Mouse (Mus musculus): ENCODE data around the gene Rnls. TPM values are rescaled to one million over a fixed set of nuclear protein-coding genes. Genes with fewer than 3 reads are reported as not detected.

Rnls gene
- polyA plus RNA-seq, 1 experiment from 2014 or later = 7.4 TPM

DNA sequence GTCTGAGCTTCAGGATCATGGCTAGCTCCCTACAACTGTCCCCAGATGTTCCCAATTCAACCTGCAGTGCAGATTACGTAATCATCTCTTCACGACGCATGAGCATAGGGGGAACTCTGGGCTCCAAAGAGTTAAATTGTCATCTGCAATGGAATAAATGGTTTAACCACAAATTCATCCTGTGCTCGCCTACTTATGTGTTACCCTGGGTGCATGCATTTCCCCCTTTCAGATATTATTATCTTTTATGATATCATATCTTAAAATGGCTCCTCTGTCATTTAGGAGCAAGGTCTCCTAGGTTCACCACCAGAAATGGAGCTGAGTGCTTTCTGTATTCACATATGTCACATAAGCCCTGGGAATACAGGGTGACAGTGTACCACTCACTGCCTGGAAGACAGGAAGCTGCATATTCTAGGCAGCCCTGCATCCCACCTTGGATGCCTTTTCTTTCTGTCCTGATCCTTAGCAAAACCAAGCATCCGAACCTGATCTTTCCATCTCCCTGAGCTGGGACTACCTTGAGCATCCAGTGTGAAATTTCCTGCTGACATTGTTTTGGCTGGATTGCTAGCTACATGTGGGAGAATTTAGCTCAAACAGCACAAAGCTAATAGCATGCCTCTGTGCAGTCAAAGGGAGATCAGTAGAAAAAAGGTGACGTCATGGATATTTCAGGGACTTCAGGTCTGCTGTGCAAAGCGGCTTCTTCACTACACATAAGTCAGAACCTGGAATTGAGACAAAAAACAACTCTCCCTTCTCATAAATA is 289.9 kb downstream of the Rnls start:
- Histone ChIP-seq H3K27me3 (ENCODE audit: control insufficient read depth, insufficient read depth, low read length) (no peaks in the 10 kb centered on the region), H3K4me1 (ENCODE audit: control insufficient read depth, insufficient read depth, low read length) (peaks cover 19% of the 10 kb centered on the region; the same call in 1 of the 2 replicates), H3K4me2 (replicated peaks; ENCODE audit: low read depth, low read length) (no peak overlapping the region), H3K9ac (replicated peaks; ENCODE audit: low read depth, low read length) (no peak overlapping the region), H3K4me3 (ENCODE audit: low read depth, low read length) (no peak overlapping the region), H3K36me3 (ENCODE audit: control insufficient read depth, insufficient read depth, low read length) (no peaks in the 10 kb centered on the region), H3K9me3 (ENCODE audit: control insufficient read depth, low read depth, low read length) (no peaks in the 10 kb centered on the region), H3K27ac (ENCODE audit: low read length) (no peak overlapping the region)
- no peak for ATAC-seq (ENCODE audit: insufficient number of reproducible peaks, insufficient read depth, low FRiP score, low read depth)
- WGBS = 61% methylated on average over 7 of the region's 7 CpGs

DNA sequence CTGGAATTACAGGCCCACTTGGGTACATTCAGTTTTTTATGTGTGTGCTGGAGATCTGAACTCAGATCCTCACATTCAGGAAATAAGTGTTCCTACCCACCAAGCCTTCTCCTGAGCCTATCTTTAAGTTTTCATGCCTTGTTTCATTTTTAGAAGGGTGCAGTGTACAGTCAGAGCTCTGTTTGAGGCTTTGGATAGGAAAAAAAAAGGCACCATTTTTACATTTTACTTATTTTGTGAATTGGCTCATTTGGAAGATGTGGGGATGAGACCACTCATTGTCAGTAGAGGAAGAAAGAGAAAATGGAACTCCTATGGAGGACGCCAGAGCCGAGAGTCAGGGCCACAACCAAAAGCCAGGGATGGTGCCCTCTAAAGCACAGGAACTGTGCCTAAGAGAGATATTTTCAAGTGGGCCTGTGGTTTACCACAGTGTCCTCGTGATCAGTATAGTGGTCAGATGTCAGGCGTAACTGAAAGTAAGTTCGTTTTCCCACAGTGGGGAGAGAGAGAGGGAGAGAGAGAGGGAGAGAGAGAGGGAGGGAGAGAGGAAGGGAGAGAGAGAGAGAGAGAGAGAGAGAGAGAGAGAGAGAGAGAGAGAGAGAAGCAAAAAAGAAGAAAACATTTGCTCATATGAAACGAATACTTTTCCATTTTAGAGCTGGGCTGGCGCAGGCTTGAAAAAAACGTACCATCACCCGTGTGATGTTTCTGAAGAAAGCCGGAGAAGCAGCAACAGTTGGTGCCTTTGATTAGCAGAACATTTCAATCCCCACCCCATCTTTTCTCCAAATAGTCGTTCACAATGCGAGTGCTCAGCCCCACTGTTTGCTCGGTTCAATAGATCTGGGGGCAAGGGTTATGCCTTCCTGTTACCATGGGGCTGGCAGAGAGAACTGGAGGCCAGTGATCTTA is 290.7 kb downstream of the Rnls start:
- 61% methylated on average over 13 of the region's 13 CpGs for WGBS
- Histone ChIP-seq H3K4me1 (ENCODE audit: control insufficient read depth, insufficient read depth, low read length) (peaks cover 19% of the 10 kb centered on the region; the same call in 1 of the 2 replicates), H3K27me3 (ENCODE audit: control insufficient read depth, insufficient read depth, low read length) (no peaks in the 10 kb centered on the region), H3K9me3 (ENCODE audit: control insufficient read depth, low read depth, low read length) (no peaks in the 10 kb centered on the region), H3K27ac (ENCODE audit: low read length) (no peak overlapping the region), H3K4me3 (ENCODE audit: low read depth, low read length) (no peak overlapping the region), H3K9ac (replicated peaks; ENCODE audit: low read depth, low read length) (no peak overlapping the region), H3K4me2 (replicated peaks; ENCODE audit: low read depth, low read length) (no peak overlapping the region), H3K36me3 (ENCODE audit: control insufficient read depth, insufficient read depth, low read length) (no peaks in the 10 kb centered on the region)
- ATAC-seq (ENCODE audit: insufficient number of reproducible peaks, insufficient read depth, low FRiP score, low read depth) = no peak

DNA sequence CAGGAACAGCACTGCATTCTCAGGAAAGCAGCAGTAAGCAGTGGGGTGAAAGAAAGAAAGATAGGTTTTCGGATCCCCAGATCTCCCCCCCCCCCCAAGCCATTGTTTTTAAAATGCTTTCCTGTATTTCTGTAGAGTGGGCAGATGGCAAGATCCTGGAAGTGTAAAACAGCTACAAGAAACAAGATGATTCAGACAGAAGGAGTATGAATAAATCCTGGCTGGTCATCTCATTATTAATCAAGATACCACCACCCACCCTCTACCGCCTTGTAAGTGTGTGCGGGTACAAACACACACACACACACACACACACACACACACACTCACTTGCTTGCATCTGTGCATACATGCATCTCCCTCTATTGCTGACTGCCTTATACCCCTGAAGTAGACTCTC is 291.5 kb downstream of the Rnls start:
- Histone ChIP-seq H3K36me3 (ENCODE audit: control insufficient read depth, insufficient read depth, low read length) (no peaks in the 10 kb centered on the region), H3K4me3 (ENCODE audit: low read depth, low read length) (no peak overlapping the region), H3K27me3 (ENCODE audit: control insufficient read depth, insufficient read depth, low read length) (no peaks in the 10 kb centered on the region), H3K9me3 (ENCODE audit: control insufficient read depth, low read depth, low read length) (no peaks in the 10 kb centered on the region), H3K4me1 (ENCODE audit: control insufficient read depth, insufficient read depth, low read length) (peaks cover 19% of the 10 kb centered on the region; the same call in 1 of the 2 replicates), H3K9ac (replicated peaks; ENCODE audit: low read depth, low read length) (no peak overlapping the region), H3K4me2 (replicated peaks; ENCODE audit: low read depth, low read length) (no peak overlapping the region), H3K27ac (ENCODE audit: low read length) (no peak overlapping the region)
- no peak for ATAC-seq (ENCODE audit: insufficient number of reproducible peaks, insufficient read depth, low FRiP score, low read depth)
- WGBS = 63% methylated on average over 3 of the region's 3 CpGs

DNA sequence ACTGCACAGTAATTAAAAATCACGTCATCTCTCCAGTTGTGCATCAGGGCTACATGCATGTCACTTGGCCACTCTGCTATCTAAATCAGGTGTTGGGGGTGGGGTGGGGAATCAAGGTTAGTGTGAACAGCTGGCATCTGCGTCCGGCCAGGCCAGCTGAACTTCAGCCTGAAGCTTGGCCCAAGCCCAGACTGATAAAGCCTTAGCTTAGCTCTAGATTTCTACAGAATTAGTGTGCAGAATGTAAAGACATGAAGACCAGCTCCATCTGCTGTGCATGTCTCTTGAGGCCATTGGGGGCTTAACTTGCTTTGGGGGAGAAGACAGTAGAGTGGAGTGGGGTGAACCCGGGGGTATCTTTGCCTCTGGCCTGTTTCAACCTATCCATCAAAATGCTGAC is 292.1 kb downstream of the Rnls start:
- H3K4me3 ChIP-seq (ENCODE audit: low read depth, low read length) = no peak overlapping the region
- H3K4me1 ChIP-seq (ENCODE audit: control insufficient read depth, insufficient read depth, low read length) = peaks cover 19% of the 10 kb centered on the region; the same call in 1 of the 2 replicates
- H3K36me3 ChIP-seq (ENCODE audit: control insufficient read depth, insufficient read depth, low read length) = no peaks in the 10 kb centered on the region
- H3K4me2 ChIP-seq (replicated peaks; ENCODE audit: low read depth, low read length) = no peak overlapping the region
- WGBS = 39% methylated on average over 4 of the region's 4 CpGs
- no peaks in the 10 kb centered on the region for H3K9me3 ChIP-seq (ENCODE audit: control insufficient read depth, low read depth, low read length)
- H3K27me3 ChIP-seq (ENCODE audit: control insufficient read depth, insufficient read depth, low read length) = no peaks in the 10 kb centered on the region
- ATAC-seq (ENCODE audit: insufficient number of reproducible peaks, insufficient read depth, low FRiP score, low read depth) = peak; percentile 50; the same call in 1 of the 2 replicates
- H3K9ac ChIP-seq (replicated peaks; ENCODE audit: low read depth, low read length) = no peak overlapping the region
- no peak overlapping the region for H3K27ac ChIP-seq (ENCODE audit: low read length)

DNA sequence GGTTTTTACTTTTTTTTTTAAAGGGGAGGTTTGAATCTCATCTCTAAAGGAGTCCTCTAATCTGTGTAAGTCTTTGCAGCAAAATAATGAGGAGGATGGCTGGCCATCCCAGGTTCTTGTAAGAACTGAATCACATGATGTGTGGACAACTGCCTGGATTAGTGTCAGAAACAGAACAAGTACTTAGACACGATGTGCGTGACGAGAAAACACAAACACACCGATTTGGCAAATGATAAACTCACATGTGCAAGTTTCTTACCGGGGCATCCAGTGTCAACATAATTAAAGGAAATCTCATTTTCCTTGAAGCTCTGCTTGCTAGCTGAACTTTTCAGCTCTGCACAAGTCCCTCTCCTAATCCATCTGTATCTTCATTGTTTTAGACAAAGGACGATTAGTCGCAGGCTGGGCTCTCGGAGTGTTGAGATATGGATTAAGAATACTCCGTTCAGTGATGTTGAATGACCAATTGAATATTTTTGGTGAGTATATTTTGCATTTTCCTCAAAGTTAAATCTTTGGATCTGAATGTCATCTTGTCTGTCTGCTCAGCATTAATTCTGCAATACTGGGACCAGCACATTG is 292.8 kb downstream of the Rnls start:
- no peak for ATAC-seq (ENCODE audit: insufficient number of reproducible peaks, insufficient read depth, low FRiP score, low read depth)
- WGBS = 55% methylated on average over 9 of the region's 9 CpGs
- no peak overlapping the region for H3K9ac ChIP-seq (replicated peaks; ENCODE audit: low read depth, low read length)
- no peak overlapping the region for H3K27ac ChIP-seq (ENCODE audit: low read length)
- peaks cover 19% of the 10 kb centered on the region; the same call in 1 of the 2 replicates for H3K4me1 ChIP-seq (ENCODE audit: control insufficient read depth, insufficient read depth, low read length)
- no peaks in the 10 kb centered on the region for H3K9me3 ChIP-seq (ENCODE audit: control insufficient read depth, low read depth, low read length)
- H3K4me2 ChIP-seq (replicated peaks; ENCODE audit: low read depth, low read length) = no peak overlapping the region
- no peak overlapping the region for H3K4me3 ChIP-seq (ENCODE audit: low read depth, low read length)
- no peaks in the 10 kb centered on the region for H3K27me3 ChIP-seq (ENCODE audit: control insufficient read depth, insufficient read depth, low read length)
- no peaks in the 10 kb centered on the region for H3K36me3 ChIP-seq (ENCODE audit: control insufficient read depth, insufficient read depth, low read length)

DNA sequence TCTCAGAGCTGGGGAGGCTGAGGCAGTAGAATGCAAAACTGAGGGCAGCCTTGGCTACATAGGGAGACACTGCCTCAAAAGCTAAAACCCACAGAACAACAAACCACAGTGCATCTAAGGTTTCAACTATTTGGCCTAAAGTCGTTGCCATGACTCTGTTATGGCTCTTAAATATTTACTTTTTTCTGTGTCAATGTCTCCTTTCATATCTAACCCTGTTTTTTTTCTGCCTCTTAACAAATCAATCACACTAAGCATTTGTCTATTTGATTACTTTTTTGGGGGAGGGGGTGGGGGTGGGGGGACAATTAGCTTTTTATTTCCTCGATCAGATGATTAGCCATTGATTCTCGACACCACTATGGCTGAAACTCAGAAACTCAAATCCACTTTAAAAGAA is 294.4 kb downstream of the Rnls start:
- 46% methylated on average over 3 of the region's 3 CpGs for WGBS
- Histone ChIP-seq H3K4me3 (ENCODE audit: low read depth, low read length) (no peak overlapping the region), H3K9ac (replicated peaks; ENCODE audit: low read depth, low read length) (no peak overlapping the region), H3K9me3 (ENCODE audit: control insufficient read depth, low read depth, low read length) (no peaks in the 10 kb centered on the region), H3K36me3 (ENCODE audit: control insufficient read depth, insufficient read depth, low read length) (no peaks in the 10 kb centered on the region), H3K4me2 (replicated peaks; ENCODE audit: low read depth, low read length) (no peak overlapping the region), H3K27ac (ENCODE audit: low read length) (no peak overlapping the region), H3K4me1 (ENCODE audit: control insufficient read depth, insufficient read depth, low read length) (peaks cover 19% of the 10 kb centered on the region; the same call in 1 of the 2 replicates), H3K27me3 (ENCODE audit: control insufficient read depth, insufficient read depth, low read length) (no peaks in the 10 kb centered on the region)
- ATAC-seq (ENCODE audit: insufficient number of reproducible peaks, insufficient read depth, low FRiP score, low read depth) = no peak

DNA sequence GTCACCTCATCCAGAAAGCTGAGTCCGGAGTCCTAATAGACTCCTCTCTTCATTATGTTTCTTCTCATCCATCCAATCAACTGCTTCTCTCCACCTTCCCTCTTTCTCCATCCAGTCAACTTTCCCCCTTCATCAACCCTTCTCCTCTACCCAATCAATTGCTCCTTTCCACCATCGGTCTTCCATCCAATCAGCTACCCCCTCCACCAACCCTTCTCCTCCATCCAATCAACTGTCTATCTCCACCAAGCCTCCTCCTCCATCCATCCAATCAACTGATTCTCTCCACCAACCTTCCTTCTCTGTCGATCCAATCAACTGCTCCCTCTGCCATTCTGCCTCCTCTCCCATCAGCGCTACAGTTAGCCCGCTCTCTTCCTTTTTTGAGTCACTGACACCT is 295.5 kb downstream of the Rnls start:
- H3K27me3 ChIP-seq (ENCODE audit: control insufficient read depth, insufficient read depth, low read length) = no peaks in the 10 kb centered on the region
- no peak overlapping the region for H3K9ac ChIP-seq (replicated peaks; ENCODE audit: low read depth, low read length)
- no peak for ATAC-seq (ENCODE audit: insufficient number of reproducible peaks, insufficient read depth, low FRiP score, low read depth)
- no peaks in the 10 kb centered on the region for H3K36me3 ChIP-seq (ENCODE audit: control insufficient read depth, insufficient read depth, low read length)
- H3K27ac ChIP-seq (ENCODE audit: low read length) = no peak overlapping the region
- no peak overlapping the region for H3K4me2 ChIP-seq (replicated peaks; ENCODE audit: low read depth, low read length)
- peaks cover 12% of the 10 kb centered on the region; the same call in 1 of the 2 replicates for H3K4me1 ChIP-seq (ENCODE audit: control insufficient read depth, insufficient read depth, low read length)
- H3K4me3 ChIP-seq (ENCODE audit: low read depth, low read length) = no peak overlapping the region
- H3K9me3 ChIP-seq (ENCODE audit: control insufficient read depth, low read depth, low read length) = no peaks in the 10 kb centered on the region
- 93% methylated on average over 5 of the region's 5 CpGs for WGBS

DNA sequence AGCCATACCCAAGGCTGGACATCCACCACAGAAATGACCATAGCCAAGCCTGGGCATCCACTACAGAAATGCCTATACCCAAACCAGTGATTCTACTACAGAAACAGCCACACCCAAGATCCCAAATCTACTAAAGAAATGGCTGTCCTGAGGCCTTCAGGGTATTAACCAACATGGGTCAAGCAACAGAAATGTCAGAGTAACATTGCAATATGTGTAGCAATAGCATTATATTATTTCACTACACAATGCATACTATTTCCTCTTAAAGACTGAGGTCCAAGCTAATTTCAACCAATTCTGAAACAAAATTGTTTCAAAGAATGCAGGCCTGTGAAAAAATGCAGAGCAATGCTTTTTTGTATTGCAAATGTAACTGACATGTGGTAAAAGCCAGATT is 299.5 kb downstream of the Rnls start:
- ATAC-seq (ENCODE audit: insufficient number of reproducible peaks, insufficient read depth, low FRiP score, low read depth) = no peak
- H3K4me3 ChIP-seq (ENCODE audit: low read depth, low read length) = no peak overlapping the region
- no peaks in the 10 kb centered on the region for H3K27me3 ChIP-seq (ENCODE audit: control insufficient read depth, insufficient read depth, low read length)
- no peaks in the 10 kb centered on the region for H3K36me3 ChIP-seq (ENCODE audit: control insufficient read depth, insufficient read depth, low read length)
- no peaks in the 10 kb centered on the region for H3K4me1 ChIP-seq (ENCODE audit: control insufficient read depth, insufficient read depth, low read length)
- no peak overlapping the region for H3K27ac ChIP-seq (ENCODE audit: low read length)
- no peaks in the 10 kb centered on the region for H3K9me3 ChIP-seq (ENCODE audit: control insufficient read depth, low read depth, low read length)
- no peak overlapping the region for H3K9ac ChIP-seq (replicated peaks; ENCODE audit: low read depth, low read length)
- H3K4me2 ChIP-seq (replicated peaks; ENCODE audit: low read depth, low read length) = no peak overlapping the region
